Mouse (Mus musculus) olfactory bulb, adult 2 months (tissue): Measurements from ENCODE around the gene Aif1.

Source experiments
- CTCF ChIP-seq: fragments of 200-500 bp; IDR thresholded peaks from 2 replicates; pipeline ENCODE4 v1.5.1; 2012; ENCODE audit warnings: low read depth, mild to moderate bottlenecking, low read length, moderate library complexity; ENCODE audit not compliant: insufficient read depth
- POLR2A ChIP-seq: fragments of 200-500 bp; IDR thresholded peaks from 2 replicates; pipeline ENCODE4 v1.6.1; 2012; ENCODE audit warnings: mild to moderate bottlenecking, low read depth, low read length, moderate library complexity; ENCODE audit not compliant: insufficient read depth

- no peak for TF ChIP-seq CTCF
- no peak for TF ChIP-seq POLR2A
Observed at GRCm38 (mm10) chr17:35191723-35192122, 15.9 kb upstream of the Aif1 start.
